Mouse (Mus musculus) left cerebral cortex, adult 2 months (tissue): Measurements from ENCODE around the gene Spesp1. TPM values are rescaled to one million over a fixed set of nuclear protein-coding genes. Genes with fewer than 3 reads are reported as not detected.

Source experiments
- DNase-seq, 2 experiments: peaks; one replicate each; pipeline ENCODE4 v3.0.0; 2021 to 2022; ENCODE audit warnings: low spot score in 2 of 2, mixed read lengths in 1 of 2; ENCODE audit errors: extremely low spot score in 1 of 2
- H3K27ac ChIP-seq: fragments of 200-600 bp; 2 replicates; pipeline ENCODE4 v1.8.1; 2022
- H3K4me3 ChIP-seq: fragments of 200-600 bp; 2 replicates; pipeline ENCODE4 v1.8.1; 2022
- CTCF ChIP-seq: fragments of 200-600 bp; IDR thresholded peaks from 2 replicates; pipeline ENCODE4 v1.8.1; 2022; ENCODE audit warnings: antibody characterized with exemption, mild to moderate bottlenecking, moderate library complexity
- intact Hi-C: fragments of 180-260 bp; cut with DNase I; formaldehyde crosslinking; loops from one replicate; pipeline ENCODE4 v1.15.1; 2025
- microRNA-seq, 2 experiments: library from miRNA; unstranded; fragments of <30 nt; microRNA quantifications; one replicate each; pipeline ENCODE4 v1.2.0; 2021
- total RNA-seq, 2 experiments: library from RNA; stranded (reverse); gene quantifications; 2 replicates each; pipeline ENCODE4 v1.2.3; 2021

Spesp1 gene
- total RNA-seq, 2 experiments from 2014 or later, result 0.14 TPM; not detected in 1

DNA sequence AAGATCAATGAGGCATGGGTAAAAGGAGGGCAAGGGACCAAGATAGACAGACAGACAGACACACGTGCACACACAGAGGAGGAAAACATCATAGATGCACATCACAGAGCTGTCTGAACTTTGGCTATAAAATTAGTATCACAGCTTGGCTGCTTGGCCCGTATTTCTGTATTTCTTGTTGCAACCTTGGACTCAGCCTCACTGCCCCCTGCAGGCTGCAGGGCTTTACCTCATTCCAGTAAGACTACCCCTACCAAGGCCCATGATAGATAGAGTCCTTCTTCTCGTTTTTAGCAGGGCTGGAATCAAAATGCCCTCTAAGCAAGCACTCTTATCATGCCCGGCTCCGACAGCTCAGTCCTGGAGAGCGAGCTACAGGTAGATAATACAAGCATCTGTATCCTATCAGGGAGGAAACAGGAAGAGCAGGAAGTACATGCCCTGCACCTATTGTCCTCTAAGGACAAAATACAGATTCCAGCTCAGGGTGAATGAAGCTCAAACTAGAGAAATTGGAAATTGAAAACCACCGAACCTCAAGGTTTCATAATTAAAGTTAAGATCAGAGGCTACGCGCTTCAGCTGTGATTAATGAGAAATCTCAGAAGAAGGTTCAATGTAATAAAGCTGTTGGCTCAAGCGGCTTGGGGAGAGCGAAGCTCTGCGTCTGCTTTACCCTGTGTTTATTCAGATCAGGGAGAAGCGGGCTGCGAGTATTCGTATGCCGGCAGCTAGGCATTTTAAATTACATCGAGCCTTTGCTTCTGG is 36.2 kb downstream of the Spesp1 start:
- H3K4me3 ChIP-seq, result no peak overlapping the region
- no peak for DNase-seq
- peak; percentile 44 for TF ChIP-seq CTCF
- no peak overlapping the region; the same call in 1 of the 2 replicates for H3K27ac ChIP-seq
- intact Hi-C loops, result no loop called here

DNA sequence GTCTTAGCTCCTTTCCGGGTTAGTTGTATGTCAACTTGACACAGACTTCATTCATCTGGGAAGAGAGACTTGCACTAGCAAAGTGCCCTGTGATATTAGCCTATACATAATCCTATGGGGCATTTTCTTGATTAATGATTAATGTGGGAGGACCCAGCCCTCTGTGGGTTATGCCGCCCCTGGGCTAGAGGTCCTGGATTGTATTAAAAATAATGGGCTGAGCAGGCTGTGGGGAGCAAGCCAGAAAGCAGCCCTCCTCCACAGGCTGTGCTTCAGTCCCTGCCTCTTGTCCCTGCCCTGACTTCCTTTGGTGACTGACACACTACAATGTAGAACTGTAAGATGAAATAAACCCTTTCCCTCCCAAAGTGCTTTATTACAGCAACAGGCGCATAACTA is 37.4 kb downstream of the Spesp1 start:
- no peak for DNase-seq
- intact Hi-C loops, result loop anchor here (1.0 to 5.0 kb wide), 5 partner anchors 107 to 296 kb away; partner anchors contain the start of gene Glce
- TF ChIP-seq CTCF, result no peak; the same call in 1 of the 2 replicates
- Histone ChIP-seq H3K27ac (no peak overlapping the region), H3K4me3 (no peak overlapping the region)

DNA sequence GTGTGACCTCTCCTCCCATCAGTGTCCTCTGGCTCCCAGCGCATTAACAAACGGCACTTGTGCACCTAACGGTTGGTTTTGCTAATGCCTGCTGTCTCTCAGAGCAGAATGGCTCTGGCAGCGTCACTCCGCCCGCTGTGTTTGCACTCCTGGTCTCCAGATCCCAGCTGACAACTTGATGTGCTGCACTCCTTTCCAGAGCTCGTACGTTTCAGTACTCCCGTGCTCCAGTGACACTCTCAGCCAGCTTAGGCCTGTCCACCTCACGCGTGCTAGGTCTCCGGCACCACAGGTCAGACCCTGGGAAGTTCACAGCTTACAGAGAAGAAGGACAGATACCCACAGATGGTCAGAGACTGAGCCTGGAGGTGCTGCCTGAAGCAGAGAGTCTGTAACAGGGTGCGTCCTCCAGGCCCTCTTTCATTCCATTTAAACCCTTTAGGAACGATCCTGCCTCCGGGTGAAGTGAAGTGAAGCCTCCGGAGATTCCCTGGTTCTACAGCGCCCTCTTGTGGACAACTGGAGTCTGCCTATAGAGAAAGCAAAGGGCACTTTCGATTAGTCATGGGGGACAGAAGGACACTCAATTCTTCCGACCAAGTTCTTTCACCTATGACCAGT is 37.9 kb downstream of the Spesp1 start:
- no peak overlapping the region for H3K27ac ChIP-seq
- DNase-seq, result peak; percentile 64 to 74
- intact Hi-C loops, result loop anchor here (1.0 to 5.0 kb wide), 5 partner anchors 107 to 296 kb away; partner anchors contain the start of gene Glce
- peak; percentile 85 for TF ChIP-seq CTCF
- 0 out of 2 replicates have a peak overlapping the region, but pooled peaks have one; percentile 11 for H3K4me3 ChIP-seq

DNA sequence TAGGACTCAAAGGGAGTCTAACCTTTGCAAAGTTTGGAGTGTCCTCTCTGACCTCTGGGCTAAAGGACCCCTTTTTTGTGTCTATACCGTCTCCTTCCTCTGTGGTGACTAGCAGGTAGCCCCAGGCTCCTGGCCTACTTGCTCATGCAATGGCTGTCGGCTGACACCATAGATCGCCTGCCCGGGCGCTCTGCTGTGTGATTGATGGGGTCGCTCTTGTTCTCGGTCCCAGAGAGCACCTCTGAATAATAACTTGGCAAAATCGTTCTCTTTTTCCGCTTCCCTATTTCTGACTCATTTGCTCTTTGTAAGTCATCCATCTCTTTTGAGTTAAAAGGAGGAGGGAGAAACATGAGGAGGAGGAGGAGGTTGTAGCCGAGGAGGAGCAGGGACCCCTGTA is 42.0 kb downstream of the Spesp1 start:
- no peak overlapping the region for H3K4me3 ChIP-seq
- H3K27ac ChIP-seq, result no peak overlapping the region
- TF ChIP-seq CTCF, result no peak
- DNase-seq, result no peak
- intact Hi-C loops, result loop anchor here (5.0 kb wide), 2 partner anchors 103 to 118 kb away; partner anchors contain the start of gene Glce

DNA sequence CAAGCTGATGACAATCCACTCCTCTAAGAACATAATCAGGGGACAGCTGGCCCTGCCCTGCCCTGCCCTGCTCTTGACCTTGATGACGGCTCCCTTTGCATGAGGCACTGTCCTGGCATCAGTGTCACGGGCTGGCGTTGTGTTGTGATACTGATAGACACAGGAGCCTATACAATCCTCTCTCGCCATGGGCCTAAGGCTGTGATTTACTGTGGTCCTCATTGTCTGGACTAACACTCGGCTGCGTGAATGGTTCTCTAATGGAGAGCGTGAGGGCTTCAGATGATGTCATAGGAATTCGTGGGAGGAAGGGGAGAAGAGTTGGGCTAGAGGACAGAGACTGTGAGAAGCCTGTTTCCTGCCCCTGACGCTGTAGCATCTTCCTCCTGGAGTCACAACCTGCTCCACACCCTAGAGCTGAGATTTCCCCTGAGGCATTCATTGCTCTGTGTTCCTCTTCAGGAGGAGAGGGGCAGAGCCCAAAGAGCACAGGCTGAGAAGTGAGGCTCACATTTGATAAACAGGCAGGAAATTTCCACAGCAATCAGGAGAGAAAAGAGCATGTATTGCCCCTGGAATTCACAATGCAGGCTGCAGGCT is 44.5 kb downstream of the Spesp1 start:
- TF ChIP-seq CTCF, result no peak
- intact Hi-C loops, result no loop called here
- DNase-seq, result no peak
- H3K27ac ChIP-seq, result no peak overlapping the region
- no peak overlapping the region for H3K4me3 ChIP-seq

DNA sequence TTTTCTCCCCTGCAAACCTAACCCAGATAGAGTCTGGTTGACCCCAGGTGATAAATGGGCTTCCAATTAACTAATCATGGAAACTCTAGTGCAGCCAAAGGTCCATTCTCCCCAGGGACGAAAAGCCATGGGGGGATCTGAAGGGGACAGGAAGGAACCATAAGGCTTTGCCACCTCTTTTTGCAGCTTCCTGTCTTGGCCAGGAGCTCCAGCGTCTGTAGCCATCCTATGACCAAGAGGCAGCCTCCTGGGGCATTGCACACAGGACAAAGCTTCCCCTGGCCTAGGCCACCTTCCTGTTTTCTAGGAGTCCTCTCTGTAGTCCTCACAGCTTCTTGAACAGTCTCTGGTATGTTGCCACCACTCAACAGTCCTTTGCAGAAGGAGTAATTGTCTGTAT is 46.5 kb downstream of the Spesp1 start:
- intact Hi-C loops, result no loop called here
- no peak for DNase-seq
- no peak for TF ChIP-seq CTCF
- Histone ChIP-seq H3K27ac (no peak overlapping the region), H3K4me3 (no peak overlapping the region)

DNA sequence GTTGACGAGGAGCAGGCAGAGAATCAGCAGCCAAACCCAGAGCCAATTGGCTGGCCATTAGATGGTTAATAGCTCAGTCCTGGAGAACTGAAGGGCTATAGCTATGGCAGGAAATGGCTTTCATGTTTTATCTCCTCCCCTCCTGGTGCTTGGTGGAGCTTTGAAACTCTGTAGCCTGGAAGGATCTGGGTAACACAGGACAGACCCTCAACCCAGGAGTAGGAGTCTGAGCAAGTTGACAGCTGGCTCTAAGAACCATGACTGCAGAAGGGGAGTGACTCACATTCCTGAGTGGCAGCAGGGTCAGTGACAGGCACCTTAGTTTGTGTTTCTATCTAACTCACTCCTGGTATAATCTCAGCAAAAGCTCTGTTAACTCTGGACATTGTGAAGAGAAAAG is 49.4 kb downstream of the Spesp1 start:
- Histone ChIP-seq H3K4me3 (no peak overlapping the region), H3K27ac (no peak overlapping the region)
- intact Hi-C loops, result no loop called here
- no peak for DNase-seq
- no peak for TF ChIP-seq CTCF

DNA sequence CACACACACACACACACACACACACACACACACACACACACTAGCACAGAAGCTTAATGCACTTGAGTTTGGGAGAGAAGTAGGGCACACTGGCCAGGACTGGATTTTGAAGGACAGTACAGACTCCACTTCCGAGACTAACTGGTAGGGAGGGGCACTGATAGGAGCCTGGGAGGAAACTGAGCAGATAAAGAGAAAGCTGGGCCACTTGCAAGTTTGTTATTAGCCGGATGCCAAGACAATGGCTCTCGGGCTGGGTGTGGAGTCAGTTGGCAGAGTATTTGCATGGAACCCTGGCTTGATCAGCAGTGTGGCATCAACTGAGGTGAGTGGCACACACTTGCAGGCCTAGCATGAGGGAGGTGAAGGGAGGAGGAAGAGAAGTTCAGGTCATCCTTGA is 51.0 kb downstream of the Spesp1 start:
- no peak for TF ChIP-seq CTCF
- intact Hi-C loops, result no loop called here
- H3K27ac ChIP-seq, result no peak overlapping the region
- no peak for DNase-seq
- H3K4me3 ChIP-seq, result no peak overlapping the region

DNA sequence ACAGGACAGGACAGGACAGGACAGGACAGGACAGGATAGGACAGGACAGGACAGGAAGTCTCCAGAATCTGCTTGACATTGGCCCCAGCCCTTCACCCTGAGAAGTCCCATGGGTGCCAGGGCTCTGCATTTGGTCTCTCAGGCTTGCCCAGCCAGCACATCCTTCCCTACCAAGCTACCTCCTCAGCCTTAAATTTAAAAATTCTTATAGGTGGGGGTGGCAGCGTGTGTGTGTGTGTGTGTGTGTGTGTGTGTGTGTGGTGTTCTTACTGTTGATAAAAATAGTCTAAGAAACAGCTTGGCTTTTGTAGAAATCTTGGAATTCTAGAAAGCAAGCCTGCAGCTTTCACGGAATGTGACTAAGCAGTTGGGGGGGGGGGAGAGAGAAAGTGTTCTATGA is 52.0 kb downstream of the Spesp1 start:
- DNase-seq, result no peak

DNA sequence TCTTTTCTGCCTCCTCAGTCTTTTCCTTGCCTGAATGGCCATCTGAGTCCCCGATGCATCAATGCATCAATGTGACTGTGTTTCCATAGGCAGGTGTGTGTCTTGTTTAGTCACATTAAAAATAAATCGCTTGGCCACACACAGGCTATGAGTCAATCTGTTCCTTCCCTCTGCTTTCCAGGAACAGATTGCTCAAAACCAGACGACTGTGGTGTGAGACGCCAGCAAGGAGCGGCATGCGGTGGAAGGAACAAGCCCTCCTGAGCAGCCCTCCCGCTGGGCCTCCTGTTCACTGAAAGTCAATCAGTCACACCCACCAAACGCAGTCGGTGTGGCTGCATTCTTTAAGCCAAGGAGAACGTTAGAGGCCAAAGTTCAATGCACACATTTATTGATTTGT is 59.5 kb downstream of the Spesp1 start:
- peak in 1 of 2 experiments; percentile 45 for DNase-seq
- intact Hi-C loops, result loop anchor here (5.0 kb wide), 1 partner anchor 85 kb away; no protein-coding TSS in a partner anchor

More for the DNA sequence above, 52.0 kb downstream of the Spesp1 start:
- intact Hi-C loops, result no loop called here
- Histone ChIP-seq H3K4me3 (no peak overlapping the region), H3K27ac (no peak overlapping the region)
- TF ChIP-seq CTCF, result no peak

DNA sequence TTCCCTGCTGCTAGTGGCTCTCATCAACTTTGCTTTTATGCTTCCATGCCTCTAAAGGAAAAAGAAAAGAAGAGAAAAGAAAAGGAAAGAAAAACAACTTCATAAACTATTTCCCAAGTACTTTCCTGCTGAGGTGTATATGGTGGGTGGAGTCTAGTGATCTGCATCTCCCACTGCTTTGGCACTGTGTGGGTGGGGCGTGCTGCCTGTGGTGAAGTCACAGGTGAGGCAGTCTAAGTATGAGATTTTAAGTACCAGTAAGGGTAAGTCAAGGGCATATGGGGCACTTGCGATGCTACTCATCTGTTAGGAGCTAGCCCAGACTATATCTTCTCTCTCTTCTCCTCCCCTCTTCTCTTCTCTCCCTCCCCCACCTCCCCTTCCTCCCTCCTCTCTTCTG is 60.0 kb downstream of the Spesp1 start:
- peak overlapping the region; percentile 59; the same call in 1 of the 2 replicates for H3K27ac ChIP-seq
- intact Hi-C loops, result loop anchor here (5.0 kb wide), 1 partner anchor 85 kb away; no protein-coding TSS in a partner anchor

More for the DNA sequence above, 59.5 kb downstream of the Spesp1 start:
- no peak for TF ChIP-seq CTCF
- H3K4me3 ChIP-seq, result no peak overlapping the region
- H3K27ac ChIP-seq, result peak overlapping the region; percentile 30; the same call in 1 of the 2 replicates

More for the DNA sequence above, 60.0 kb downstream of the Spesp1 start:
- no peak for TF ChIP-seq CTCF
- H3K4me3 ChIP-seq, result no peak overlapping the region
- no peak for DNase-seq

Small RNA genes within 50 kb of the gene (microRNA-seq; reads per million reads assigned to microRNA genes)
- 0 reads per million in 2 experiments for gene Gm25603

Other genes with a start within 250 kb of the Spesp1 start
- gene Glce, start 159.6 kb downstream of the Spesp1 start, total RNA-seq, result 10 to 100 TPM; 31.5 to 33.9 TPM
- gene Anp32a, start 59.1 kb upstream of the Spesp1 start, total RNA-seq, result 100 to 1,000 TPM; 278 to 279 TPM